Mouse (Mus musculus): ENCODE measurements around the gene Wee1. TPM values are rescaled to one million over a fixed set of nuclear protein-coding genes. Genes with fewer than 3 reads are reported as not detected.
"Not testable (repeated sequence)": the region's sequence is repeated elsewhere in the genome, so short reads cannot be mapped to it uniquely, and the experiment has no call there.

The Wee1 gene
- polyA plus RNA-seq, 1 experiment from 2014 or later, result 40.2 TPM

DNA sequence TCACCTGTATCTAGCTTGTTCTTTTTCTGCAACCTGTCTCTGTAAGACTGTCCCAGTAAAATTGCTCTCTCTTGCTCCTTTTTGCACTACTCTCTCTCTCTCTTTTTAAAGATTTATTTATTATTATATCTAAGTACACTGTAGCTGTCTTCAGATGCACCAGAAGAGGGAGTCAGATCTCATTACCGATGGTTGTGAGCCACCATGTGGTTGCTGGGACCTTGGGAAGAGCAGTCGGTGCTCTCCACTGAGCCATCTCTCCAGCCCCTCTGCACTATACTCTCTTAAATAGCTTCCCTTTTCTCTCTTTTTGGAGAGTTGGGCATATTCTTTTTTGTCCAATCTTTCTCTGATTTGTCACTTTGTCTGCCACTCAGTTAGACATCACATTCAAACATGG lies 10.4 kb downstream of the Wee1 start:
- H3K36me3 ChIP-seq (ENCODE audit: control insufficient read depth, insufficient read depth, low read length), result peaks cover 97% of the 10 kb centered on the region
- H3K9ac ChIP-seq (ENCODE audit: low read length); ATAC-seq (replicated peaks; ENCODE audit: low FRiP score, low TSS enrichment, low read depth): not testable (repeated sequence)

DNA sequence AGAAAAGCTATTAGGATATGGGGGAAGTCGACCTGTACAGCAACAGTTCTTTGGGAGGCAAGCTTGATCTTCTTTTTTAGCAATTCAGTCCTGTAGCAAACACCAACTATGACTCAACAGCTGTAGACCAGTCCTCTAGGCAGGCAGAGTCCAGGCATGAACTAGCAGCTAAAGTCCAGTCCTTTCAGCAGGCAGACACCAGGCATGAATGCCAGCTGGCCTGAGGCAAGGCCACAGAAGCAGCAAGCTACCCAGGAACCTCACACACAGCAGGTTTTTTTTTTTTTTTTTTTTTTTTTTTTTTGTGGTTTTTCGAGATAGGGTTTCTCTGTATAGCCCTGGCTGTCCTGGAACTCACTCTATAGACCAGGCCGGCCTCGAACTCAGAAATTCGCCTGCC lies 12.1 kb downstream of the Wee1 start:
- Histone ChIP-seq H3K4me2 (ENCODE audit: low read length) (no peak overlapping the region), H3K9ac (ENCODE audit: low read length) (no peak overlapping the region), H3K27me3 (replicated peaks; ENCODE audit: control insufficient read depth, insufficient read depth, low read length) (no peaks in the 10 kb centered on the region), H3K27ac (ENCODE audit: low read depth) (no peak overlapping the region), H3K4me1 (replicated peaks; ENCODE audit: control insufficient read depth, insufficient read depth, low read length) (no peaks in the 10 kb centered on the region), H3K36me3 (ENCODE audit: control insufficient read depth, insufficient read depth, low read length) (peaks cover 97% of the 10 kb centered on the region), H3K4me3 (ENCODE audit: low read depth, low read length) (no peak overlapping the region), H3K9me3 (ENCODE audit: control insufficient read depth, low read length) (no peaks in the 10 kb centered on the region)
- DNase-seq (ENCODE audit: low spot score) (no peak), ATAC-seq (replicated peaks; ENCODE audit: low FRiP score, low TSS enrichment, low read depth) (no peak)
- 87% methylated on average over 5 of the region's 5 CpGs for WGBS

More for the DNA sequence above, 10.4 kb downstream of the Wee1 start:
- not testable (repeated sequence) for H3K4me1 ChIP-seq (replicated peaks; ENCODE audit: control insufficient read depth, insufficient read depth, low read length); H3K27me3 ChIP-seq (replicated peaks; ENCODE audit: control insufficient read depth, insufficient read depth, low read length); H3K9me3 ChIP-seq (ENCODE audit: control insufficient read depth, low read length); H3K27ac ChIP-seq (ENCODE audit: low read depth); H3K4me2 ChIP-seq (ENCODE audit: low read length); DNase-seq (ENCODE audit: low spot score); H3K4me3 ChIP-seq (ENCODE audit: low read depth, low read length)
- 70% methylated on average over 2 of the region's 2 CpGs for WGBS

DNA sequence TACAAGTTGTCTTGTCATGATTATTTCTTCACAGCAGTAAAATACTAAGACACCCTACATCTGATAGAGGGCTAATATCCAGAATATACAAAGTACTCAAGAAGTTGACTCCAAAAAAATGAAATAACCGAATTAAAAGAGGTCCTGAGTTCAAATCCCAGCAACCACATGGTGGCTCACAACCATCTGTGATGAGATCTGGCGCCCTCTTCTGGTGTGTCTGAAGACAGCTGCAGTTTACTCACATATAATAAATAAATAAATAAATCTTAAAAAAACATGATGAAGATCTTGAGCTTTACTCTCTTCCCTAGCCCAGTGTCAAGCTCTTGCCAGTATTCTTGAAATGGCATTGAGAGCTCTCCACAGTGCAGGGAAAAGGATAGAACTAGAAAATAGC lies 16.7 kb downstream of the Wee1 start:
- H3K9me3 ChIP-seq (ENCODE audit: control insufficient read depth, low read length), result no peaks in the 10 kb centered on the region
- ATAC-seq (replicated peaks; ENCODE audit: low FRiP score, low TSS enrichment, low read depth), result no peak
- 86% methylated on average over 2 of the region's 2 CpGs for WGBS

DNA sequence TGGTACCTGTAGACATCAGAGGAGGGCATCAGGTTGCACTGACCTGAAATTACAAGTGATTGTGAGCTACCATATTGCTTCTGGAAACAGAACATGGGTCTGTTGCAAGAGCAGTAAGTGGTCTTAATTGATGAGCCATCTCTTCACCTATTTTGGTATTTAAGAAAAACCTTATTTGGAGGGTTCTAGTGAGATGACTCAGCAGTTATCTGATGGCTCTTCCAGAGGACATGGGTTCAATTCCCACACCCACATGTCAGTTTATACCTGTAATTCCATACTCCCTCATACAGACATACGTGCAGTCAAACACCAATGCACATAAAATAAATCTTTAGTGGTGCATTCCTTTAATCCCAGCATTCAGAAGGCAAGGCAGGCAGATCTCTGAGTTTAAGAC lies 22.0 kb downstream of the Wee1 start:
- whole genome bisulfite sequencing, result 97% methylated on average over 1 of the region's 1 CpGs
- Histone ChIP-seq H3K4me2 (ENCODE audit: low read length) (no peak overlapping the region), H3K27me3 (replicated peaks; ENCODE audit: control insufficient read depth, insufficient read depth, low read length) (no peaks in the 10 kb centered on the region), H3K4me3 (ENCODE audit: low read depth, low read length) (no peak overlapping the region), H3K4me1 (replicated peaks; ENCODE audit: control insufficient read depth, insufficient read depth, low read length) (no peaks in the 10 kb centered on the region), H3K9ac (ENCODE audit: low read length) (no peak overlapping the region), H3K27ac (ENCODE audit: low read depth) (no peak overlapping the region), H3K36me3 (ENCODE audit: control insufficient read depth, insufficient read depth, low read length) (peaks cover 58% of the 10 kb centered on the region), H3K9me3 (ENCODE audit: control insufficient read depth, low read length) (no peaks in the 10 kb centered on the region)
- ATAC-seq (replicated peaks; ENCODE audit: low FRiP score, low TSS enrichment, low read depth) (no peak), DNase-seq (ENCODE audit: low spot score) (no peak)

More for the DNA sequence above, 16.7 kb downstream of the Wee1 start:
- Histone ChIP-seq H3K4me3 (ENCODE audit: low read depth, low read length) (no peak overlapping the region), H3K27me3 (replicated peaks; ENCODE audit: control insufficient read depth, insufficient read depth, low read length) (no peaks in the 10 kb centered on the region), H3K4me1 (replicated peaks; ENCODE audit: control insufficient read depth, insufficient read depth, low read length) (no peaks in the 10 kb centered on the region), H3K4me2 (ENCODE audit: low read length) (no peak overlapping the region), H3K27ac (ENCODE audit: low read depth) (no peak overlapping the region), H3K36me3 (ENCODE audit: control insufficient read depth, insufficient read depth, low read length) (peaks cover 99% of the 10 kb centered on the region), H3K9ac (ENCODE audit: low read length) (no peak overlapping the region)
- no peak for DNase-seq (ENCODE audit: low spot score)

DNA sequence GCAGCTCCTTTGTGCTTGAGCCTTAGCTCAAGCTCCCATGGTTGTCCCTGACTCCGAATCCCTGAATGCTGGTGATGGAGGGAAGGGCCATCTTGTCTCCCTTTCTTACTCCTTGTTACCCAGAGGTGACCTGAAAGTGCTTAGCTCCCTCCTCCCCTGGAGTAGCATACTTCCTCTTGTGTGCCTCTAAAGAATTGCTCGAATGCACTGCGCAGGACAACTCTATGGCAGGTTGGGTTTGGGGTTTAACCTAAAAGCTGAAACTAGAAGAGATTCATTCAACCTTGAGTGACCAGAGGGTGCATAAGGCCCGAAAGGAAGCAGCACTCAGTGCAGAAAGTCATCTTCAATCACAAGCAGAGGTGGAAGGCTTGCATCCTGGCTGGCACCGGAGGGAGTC lies 31.0 kb downstream of the Wee1 start:
- H3K4me1 ChIP-seq (replicated peaks; ENCODE audit: control insufficient read depth, insufficient read depth, low read length), result peaks cover 16% of the 10 kb centered on the region
- H3K9ac ChIP-seq (ENCODE audit: low read length), result no peak overlapping the region
- WGBS, result 85% methylated on average over 5 of the region's 5 CpGs
- no peak overlapping the region for H3K27ac ChIP-seq (ENCODE audit: low read depth)
- no peaks in the 10 kb centered on the region for H3K9me3 ChIP-seq (ENCODE audit: control insufficient read depth, low read length)
- DNase-seq (ENCODE audit: low spot score) (no peak), ATAC-seq (replicated peaks; ENCODE audit: low FRiP score, low TSS enrichment, low read depth) (no peak)
- H3K4me2 ChIP-seq (ENCODE audit: low read length), result no peak overlapping the region
- no peak overlapping the region for H3K4me3 ChIP-seq (ENCODE audit: low read depth, low read length)
- no peaks in the 10 kb centered on the region for H3K36me3 ChIP-seq (ENCODE audit: control insufficient read depth, insufficient read depth, low read length)
- no peaks in the 10 kb centered on the region for H3K27me3 ChIP-seq (replicated peaks; ENCODE audit: control insufficient read depth, insufficient read depth, low read length)

DNA sequence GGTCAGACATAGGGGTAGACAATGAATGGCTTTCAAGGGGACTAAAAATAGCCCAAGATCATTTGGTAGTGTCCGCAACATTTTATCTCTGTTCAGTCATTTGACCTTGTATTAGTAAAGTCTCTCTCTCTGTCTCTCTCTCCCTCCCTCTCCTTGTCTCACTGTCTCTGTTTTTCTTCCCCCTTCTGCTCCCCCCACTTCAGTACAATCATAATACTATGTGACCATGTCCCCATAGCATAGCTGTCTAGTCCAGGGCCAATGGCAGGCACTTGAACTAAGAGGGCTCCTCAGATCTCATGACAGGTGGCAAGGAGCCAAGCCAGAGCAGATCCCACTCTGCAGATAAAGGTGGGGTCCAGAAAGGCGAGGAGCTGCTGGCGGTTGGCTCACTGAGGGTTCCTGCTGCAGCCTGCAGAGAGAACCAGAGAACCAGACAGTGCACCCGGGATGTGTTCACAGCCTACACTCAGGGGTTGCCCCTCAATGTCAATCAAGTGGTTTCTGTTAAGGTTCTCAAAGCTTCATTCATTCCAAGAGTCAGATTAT lies 34.9 kb downstream of the Wee1 start:
- DNase-seq (ENCODE audit: low spot score) (no peak), ATAC-seq (replicated peaks; ENCODE audit: low FRiP score, low TSS enrichment, low read depth) (peak; percentile 61)
- WGBS, result 52% methylated on average over 4 of the region's 4 CpGs
- Histone ChIP-seq H3K4me3 (ENCODE audit: low read depth, low read length) (no peak overlapping the region), H3K4me1 (replicated peaks; ENCODE audit: control insufficient read depth, insufficient read depth, low read length) (peaks cover 16% of the 10 kb centered on the region), H3K27ac (ENCODE audit: low read depth) (peak overlapping the region; percentile 47; the same call in 1 of the 2 replicates), H3K9me3 (ENCODE audit: control insufficient read depth, low read length) (no peaks in the 10 kb centered on the region), H3K4me2 (ENCODE audit: low read length) (peak overlapping the region; percentile 2; the same call in 1 of the 2 replicates), H3K27me3 (replicated peaks; ENCODE audit: control insufficient read depth, insufficient read depth, low read length) (no peaks in the 10 kb centered on the region), H3K36me3 (ENCODE audit: control insufficient read depth, insufficient read depth, low read length) (no peaks in the 10 kb centered on the region), H3K9ac (ENCODE audit: low read length) (no peak overlapping the region)

DNA sequence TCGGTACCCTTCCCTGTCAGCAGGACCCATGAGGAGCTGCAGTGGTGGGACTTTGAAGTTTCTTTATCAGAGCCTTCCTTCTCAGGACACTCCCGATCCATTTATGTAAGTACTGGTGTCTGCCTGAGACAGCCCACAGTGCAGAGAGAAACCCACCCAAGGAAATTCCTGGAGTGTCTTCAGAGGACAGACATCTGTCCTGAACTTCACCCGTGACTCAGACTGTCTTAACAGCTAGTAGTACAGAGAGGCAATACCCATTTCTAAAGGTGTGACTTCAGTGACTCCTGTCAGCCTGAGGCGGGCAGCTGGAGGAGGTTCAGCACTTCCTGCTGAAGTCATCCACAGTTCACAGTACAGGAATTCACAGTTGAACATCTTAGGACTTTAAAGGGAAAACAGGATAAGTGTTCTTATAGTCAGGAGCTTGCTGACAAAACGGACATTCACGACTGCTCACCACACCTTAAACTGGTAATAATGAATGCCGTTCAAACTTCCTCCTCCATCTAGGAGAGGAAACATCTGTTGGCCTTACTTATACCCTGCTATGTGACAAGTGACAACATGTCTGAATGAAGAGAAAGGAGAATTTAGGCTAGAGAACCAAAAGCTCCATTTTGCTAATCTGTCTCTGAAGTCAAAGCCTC lies 35.5 kb downstream of the Wee1 start:
- Histone ChIP-seq H3K4me3 (ENCODE audit: low read depth, low read length) (no peak overlapping the region), H3K36me3 (ENCODE audit: control insufficient read depth, insufficient read depth, low read length) (no peaks in the 10 kb centered on the region), H3K27ac (ENCODE audit: low read depth) (peak overlapping the region; percentile 47; the same call in 1 of the 2 replicates), H3K27me3 (replicated peaks; ENCODE audit: control insufficient read depth, insufficient read depth, low read length) (no peaks in the 10 kb centered on the region), H3K9ac (ENCODE audit: low read length) (no peak overlapping the region), H3K4me2 (ENCODE audit: low read length) (peak overlapping the region; percentile 2; the same call in 1 of the 2 replicates), H3K4me1 (replicated peaks; ENCODE audit: control insufficient read depth, insufficient read depth, low read length) (peaks cover 16% of the 10 kb centered on the region), H3K9me3 (ENCODE audit: control insufficient read depth, low read length) (no peaks in the 10 kb centered on the region)
- peak; percentile 61; the same call in 1 of the 2 replicates for ATAC-seq (replicated peaks; ENCODE audit: low FRiP score, low TSS enrichment, low read depth)
- DNase-seq (ENCODE audit: low spot score), result peak; percentile 60
- 32% methylated on average over 7 of the region's 7 CpGs for WGBS

DNA sequence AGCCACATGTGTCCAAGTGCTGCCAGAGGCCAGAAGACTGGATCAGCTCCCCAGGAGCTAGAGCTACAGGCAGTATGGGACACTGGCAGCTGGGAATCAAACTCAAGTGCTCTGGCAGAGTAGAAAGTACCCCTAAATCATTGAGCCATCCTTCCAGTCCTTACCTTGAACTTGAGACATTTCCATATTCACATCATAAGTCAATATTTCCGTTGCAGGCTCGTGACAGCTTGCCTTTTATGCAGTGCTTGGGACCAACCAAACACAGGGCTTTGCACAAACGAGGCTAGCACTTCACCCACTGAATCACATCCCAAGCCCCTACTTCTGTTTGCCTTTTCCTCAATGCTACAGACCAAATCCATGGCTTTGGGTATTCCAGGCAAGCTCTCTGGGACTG lies 36.2 kb downstream of the Wee1 start:
- Histone ChIP-seq H3K4me1 (replicated peaks; ENCODE audit: control insufficient read depth, insufficient read depth, low read length) (peaks cover 16% of the 10 kb centered on the region), H3K4me3 (ENCODE audit: low read depth, low read length) (no peak overlapping the region), H3K9me3 (ENCODE audit: control insufficient read depth, low read length) (no peaks in the 10 kb centered on the region), H3K27ac (ENCODE audit: low read depth) (no peak overlapping the region), H3K36me3 (ENCODE audit: control insufficient read depth, insufficient read depth, low read length) (no peaks in the 10 kb centered on the region), H3K9ac (ENCODE audit: low read length) (no peak overlapping the region), H3K4me2 (ENCODE audit: low read length) (no peak overlapping the region), H3K27me3 (replicated peaks; ENCODE audit: control insufficient read depth, insufficient read depth, low read length) (no peaks in the 10 kb centered on the region)
- DNase-seq (ENCODE audit: low spot score), result no peak
- WGBS, result 63% methylated on average over 3 of the region's 3 CpGs
- no peak for ATAC-seq (replicated peaks; ENCODE audit: low FRiP score, low TSS enrichment, low read depth)

DNA sequence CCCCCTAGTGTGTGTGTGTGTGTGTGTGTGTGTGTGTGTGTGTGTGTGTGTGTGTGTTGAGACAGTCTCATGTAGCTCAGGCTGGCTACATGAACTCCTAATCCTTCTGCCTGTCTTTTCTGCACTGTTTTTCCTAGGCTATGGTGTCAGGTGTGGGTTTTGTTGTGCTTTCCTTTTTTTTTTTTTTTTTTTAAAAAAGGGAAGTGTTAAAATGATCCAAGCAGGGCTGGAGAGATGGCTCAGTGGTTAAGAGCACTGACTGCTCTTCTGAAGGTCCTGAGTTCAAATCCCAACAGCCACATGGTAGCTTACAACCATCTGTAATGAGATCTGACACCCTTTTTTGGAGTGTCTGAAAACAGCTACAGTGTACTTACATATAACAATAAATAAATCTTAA lies 38.3 kb downstream of the Wee1 start:
- not testable (repeated sequence) for H3K9me3 ChIP-seq (ENCODE audit: control insufficient read depth, low read length); H3K4me3 ChIP-seq (ENCODE audit: low read depth, low read length); H3K4me2 ChIP-seq (ENCODE audit: low read length); DNase-seq (ENCODE audit: low spot score); H3K36me3 ChIP-seq (ENCODE audit: control insufficient read depth, insufficient read depth, low read length); H3K27ac ChIP-seq (ENCODE audit: low read depth); ATAC-seq (replicated peaks; ENCODE audit: low FRiP score, low TSS enrichment, low read depth); H3K9ac ChIP-seq (ENCODE audit: low read length); H3K27me3 ChIP-seq (replicated peaks; ENCODE audit: control insufficient read depth, insufficient read depth, low read length)
- peaks cover 16% of the 10 kb centered on the region for H3K4me1 ChIP-seq (replicated peaks; ENCODE audit: control insufficient read depth, insufficient read depth, low read length)
